Mouse (Mus musculus) olfactory bulb, adult 2 months (tissue): ENCODE measurements around the gene Gpr68. TPM values are rescaled to one million over a fixed set of nuclear protein-coding genes. Genes with fewer than 3 reads are reported as not detected.

Source experiments
- H3K27ac ChIP-seq: fragments of 200-500 bp; 2 replicates; pipeline ENCODE4 v1.5.1; 2012; ENCODE audit warnings: low read depth, low read length; ENCODE audit not compliant: insufficient read depth
- H3K4me1 ChIP-seq: fragments of 200-500 bp; 2 replicates; pipeline ENCODE4 v1.6.1; 2012; ENCODE audit warnings: low read length; ENCODE audit not compliant: control insufficient read depth, insufficient read depth
- H3K4me3 ChIP-seq: fragments of 200-500 bp; 2 replicates; pipeline ENCODE4 v1.5.1; 2012; ENCODE audit warnings: mild to moderate bottlenecking, low read depth, low read length, moderate library complexity; ENCODE audit not compliant: insufficient read depth
- CTCF ChIP-seq: fragments of 200-500 bp; IDR thresholded peaks from 2 replicates; pipeline ENCODE4 v1.5.1; 2012; ENCODE audit warnings: low read depth, mild to moderate bottlenecking, low read length, moderate library complexity; ENCODE audit not compliant: insufficient read depth
- POLR2A ChIP-seq: fragments of 200-500 bp; IDR thresholded peaks from 2 replicates; pipeline ENCODE4 v1.6.1; 2012; ENCODE audit warnings: mild to moderate bottlenecking, low read depth, low read length, moderate library complexity; ENCODE audit not compliant: insufficient read depth
- WGBS: fragments of 180-500 bp; shearing (Covaris S2); methylation state at CpG from one replicate; pipeline ENCODE4 v1.1.7; 2018; 5-methylcytosine and 5-hydroxymethylcytosine counted together
- polyA plus RNA-seq: library from polyadenylated mRNA; stranded (reverse); fragments of >200 nt; gene quantifications from 2 replicates; pipeline ENCODE4 v1.2.4, GENCODE M21; 2012; ENCODE audit warnings: low replicate concordance; ENCODE audit not compliant: missing spikeins, insufficient read depth, insufficient read length

Gene Gpr68
- polyA plus RNA-seq, 1 experiment: not detected

DNA sequence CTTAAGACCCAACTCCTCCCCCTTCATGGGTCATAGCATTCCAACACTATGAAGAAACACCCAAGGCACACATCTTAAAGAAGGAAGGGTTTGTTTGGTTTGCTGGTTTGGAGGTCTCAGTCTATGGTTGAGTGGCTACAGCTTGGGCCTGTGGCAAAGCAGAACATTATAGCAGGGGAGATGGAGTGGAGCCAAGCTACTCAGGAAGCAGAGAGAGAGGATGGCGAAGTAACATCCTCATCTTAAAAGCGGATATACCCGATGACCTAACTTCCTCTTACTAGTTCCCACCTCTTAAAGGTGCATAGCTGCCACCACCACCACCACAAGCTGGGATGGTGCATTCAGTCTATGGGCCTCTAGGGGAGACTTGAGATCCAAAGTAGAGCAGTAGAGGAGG lies 70.8 kb downstream of the Gpr68 start:
- 90% methylated on average over 3 of the region's 3 CpGs for WGBS
- no peak for TF ChIP-seq CTCF
- TF ChIP-seq POLR2A: no peak

GRCm38 (mm10) chr12:100831629-100832325 lies 76.2 kb downstream of the Gpr68 start:
- TF ChIP-seq CTCF (no peak), POLR2A (no peak)
- no peak overlapping the region for H3K4me3 ChIP-seq
- 57% methylated on average over 8 of the region's 8 CpGs for WGBS

More for the DNA sequence above, 70.8 kb downstream of the Gpr68 start:
- Histone ChIP-seq H3K27ac (no peak overlapping the region), H3K4me3 (no peak overlapping the region), H3K4me1 (peaks cover 3% of the 10 kb centered on the region; the same call in 1 of the 2 replicates)

DNA sequence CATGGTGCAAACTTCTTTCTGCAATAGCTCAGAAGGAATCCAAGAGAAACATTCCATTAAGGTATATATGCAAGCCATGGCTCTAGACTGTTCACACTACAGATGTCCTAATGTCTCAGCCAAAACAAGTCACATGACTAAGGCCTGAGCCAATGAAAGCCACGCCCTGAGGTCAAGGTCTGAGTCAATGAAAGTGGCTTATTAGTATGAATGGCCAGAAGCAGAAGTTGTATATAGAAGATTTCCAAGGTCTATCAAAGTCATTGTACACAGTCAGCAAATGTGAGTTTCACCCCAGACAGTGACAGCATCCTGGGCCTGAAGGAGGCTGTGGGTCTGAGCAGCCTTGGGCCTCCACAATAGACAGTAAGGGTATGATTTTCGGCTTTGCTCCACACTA lies 77.0 kb downstream of the Gpr68 start:
- 97% methylated on average over 2 of the region's 2 CpGs for WGBS
- Histone ChIP-seq H3K4me1 (peaks cover 5% of the 10 kb centered on the region; the same call in 1 of the 2 replicates), H3K4me3 (no peak overlapping the region), H3K27ac (no peak overlapping the region)
- TF ChIP-seq CTCF: no peak
- TF ChIP-seq POLR2A: no peak

More at GRCm38 (mm10) chr12:100831629-100832325, 76.2 kb downstream of the Gpr68 start:
- H3K27ac ChIP-seq: no peak overlapping the region
- H3K4me1 ChIP-seq: peaks cover 5% of the 10 kb centered on the region; the same call in 1 of the 2 replicates

Other genes starting within 250 kb of the Gpr68 start
- not detected in 2 replicates for gene Rps6ka5, start 181.2 kb downstream of the Gpr68 start, polyA plus RNA-seq
- gene Dglucy, start 129.1 kb downstream of the Gpr68 start, polyA plus RNA-seq: not detected in 2 replicates
- gene Ccdc88c, start 120.9 kb upstream of the Gpr68 start, polyA plus RNA-seq: 56.2 TPM in 1 of 2 replicates, not detected in the other
- gene Ppp4r3a, start 175.5 kb upstream of the Gpr68 start, polyA plus RNA-seq: not detected in 2 replicates